18 mouse cellular contexts compared by ENCODE assay signal in genomic region chrX:140429985-140430384, GRCm38 (mm10). TPM values are rescaled to one million over a fixed set of nuclear protein-coding genes. Genes with fewer than 3 reads are reported as not detected.
DNase-seq lines count a peak whose midpoint lies in the region; ATAC-seq lines count a peak whose summit lies in the region.
"Had no signal": no experiment of that assay in that cellular context is flagged by ENCODE, and none has a peak within 500 bp of the region (broad histone marks: within the 10 kb centered on the region; RNA-seq: fewer than 3 reads in every experiment).

No protein-coding gene starts in this region.

- H3K27ac ChIP-seq in hindbrain, embryonic 11.5 days (ENCODE audit: low read depth, low read length): no peak overlapping the region
- H3K27ac ChIP-seq in hindbrain, embryonic 14.5 days: no peak overlapping the region
- H3K27ac ChIP-seq: forebrain, embryonic 10.5 days; forebrain, embryonic 13.5 days; gastrocnemius, adult 2 months; hindbrain, embryonic 13.5 days; hindbrain, postnatal 0 days had no signal

- no peaks in the 10 kb centered on the region for H3K36me3 ChIP-seq in hindbrain, embryonic 11.5 days (ENCODE audit: control insufficient read depth, insufficient read depth, low read length)
- H3K36me3 ChIP-seq in hindbrain, embryonic 14.5 days (replicated peaks; ENCODE audit: control insufficient read depth, insufficient read depth): no peaks in the 10 kb centered on the region
- H3K36me3 ChIP-seq: forebrain, embryonic 10.5 days had no signal

- H3K9me3 ChIP-seq in hindbrain, embryonic 11.5 days (ENCODE audit: control insufficient read depth, low read length): no peaks in the 10 kb centered on the region
- no peaks in the 10 kb centered on the region for H3K9me3 ChIP-seq in hindbrain, embryonic 14.5 days (ENCODE audit: control insufficient read depth, low read length)
- H3K9me3 ChIP-seq: forebrain, embryonic 10.5 days; forebrain, embryonic 13.5 days; hindbrain, embryonic 13.5 days had no signal

- peak; percentile 2 for DNase-seq in hindbrain, embryonic 11.5 days (ENCODE audit: low spot score)
- DNase-seq in hindbrain, embryonic 14.5 days (ENCODE audit: low spot score): no peak
- DNase-seq in right cerebral cortex, adult 18-20 months: peak; percentile 11
- DNase-seq in right cerebral cortex, postnatal 14 days: no peak
- DNase-seq in telencephalon, adult 2 months (ENCODE audit: low read depth, low spot score): peak; percentile 19
- DNase-seq in kidney, adult 18-20 months: no peak
- DNase-seq: adrenal gland, adult 8-10 months; gastrocnemius, postnatal 14 days; heart, adult 11 months had no signal

- 83% methylated on average over 5 of the region's 5 CpGs for WGBS in hindbrain, embryonic 11.5 days
- 67% methylated on average over 5 of the region's 5 CpGs for WGBS in hindbrain, embryonic 14.5 days

- peaks cover 2% of the 10 kb centered on the region for H3K27me3 ChIP-seq in hindbrain, embryonic 11.5 days (ENCODE audit: control insufficient read depth, insufficient read depth, low read length)
- 0 out of 2 replicates have a peak, but pooled peaks cover 2% of the 10 kb centered on the region for H3K27me3 ChIP-seq in hindbrain, embryonic 14.5 days (ENCODE audit: control insufficient read depth, insufficient read depth, low read length)

- no peak overlapping the region for H3K9ac ChIP-seq in hindbrain, embryonic 11.5 days (ENCODE audit: low read depth, low read length)
- H3K9ac ChIP-seq in hindbrain, embryonic 14.5 days: no peak overlapping the region
- H3K9ac ChIP-seq: forebrain, embryonic 13.5 days; hindbrain, embryonic 13.5 days had no signal

- H3K4me1 ChIP-seq in hindbrain, embryonic 11.5 days (replicated peaks; ENCODE audit: control insufficient read depth, insufficient read depth, low read length): no peaks in the 10 kb centered on the region
- no peaks in the 10 kb centered on the region for H3K4me1 ChIP-seq in hindbrain, embryonic 14.5 days (replicated peaks; ENCODE audit: control insufficient read depth, insufficient read depth, low read length)
- H3K4me1 ChIP-seq: forebrain, embryonic 10.5 days; forebrain, embryonic 13.5 days; hindbrain, embryonic 13.5 days had no signal

- no peak overlapping the region for H3K4me2 ChIP-seq in hindbrain, embryonic 11.5 days (replicated peaks; ENCODE audit: low read depth, low read length)
- no peak overlapping the region for H3K4me2 ChIP-seq in hindbrain, embryonic 14.5 days (replicated peaks)
- H3K4me2 ChIP-seq: forebrain, embryonic 13.5 days; heart, embryonic 11.5 days; hindbrain, embryonic 13.5 days had no signal

- no peak for ATAC-seq in hindbrain, embryonic 11.5 days (ENCODE audit: low FRiP score)
- ATAC-seq in hindbrain, embryonic 14.5 days (ENCODE audit: low FRiP score): no peak
- ATAC-seq: activated CD4-positive, CD25-positive, alpha-beta regulatory T cell, adult 4 months; forebrain, embryonic 13.5 days; forebrain, embryonic 16.5 days; hindbrain, postnatal 0 days; inflammation-experienced regulatory T-cells, adult 6 months had no signal

- H3K4me3 ChIP-seq in hindbrain, embryonic 11.5 days (ENCODE audit: low read depth, low read length): no peak overlapping the region
- no peak overlapping the region for H3K4me3 ChIP-seq in hindbrain, embryonic 14.5 days (replicated peaks; ENCODE audit: low read length)
- H3K4me3 ChIP-seq: forebrain, embryonic 10.5 days; forebrain, embryonic 13.5 days; gastrocnemius, adult 2 months; hindbrain, embryonic 13.5 days had no signal

RNA-seq across cellular contexts. Expression of gene Prps1, which starts 26.4 kb away (rescaled TPM):
- polyA plus RNA-seq in hindbrain, embryonic 11.5 days (2014; fragmentation: Nextera tagmentation; extraction: Ambion mirVana): 81.9 and 88.2 TPM in 2 replicates
- 89.4 and 98.9 TPM in 2 replicates for polyA plus RNA-seq in hindbrain, embryonic 14.5 days (2014; fragmentation: Nextera tagmentation; extraction: Ambion mirVana)

Comparison
In these comparisons a context has a peak if more than half of its experiments do, and no peak if none do; other contexts are left out.
1. DNase-seq: peak in hindbrain, embryonic 11.5 days (single experiment), right cerebral cortex, adult 18-20 months (single experiment) and telencephalon, adult 2 months (single experiment); none in hindbrain, embryonic 14.5 days (single experiment), right cerebral cortex, postnatal 14 days (single experiment) and kidney, adult 18-20 months (single experiment).